Mouse (Mus musculus) midbrain, postnatal 0 days (tissue): ENCODE measurements around the gene Wscd2. TPM values are rescaled to one million over a fixed set of nuclear protein-coding genes. Genes with fewer than 3 reads are reported as not detected.

ENCODE experiments used
- ATAC-seq: fragments of 200-750 bp; cut with Nextera tagmentation; 2 replicates; pipeline ENCODE4 v1.8.0; 2017; ENCODE audit warnings: moderate number of reproducible peaks, mild to moderate bottlenecking, moderate TSS enrichment, moderate library complexity; ENCODE audit not compliant: low FRiP score
- DNase-seq: peaks from one replicate; pipeline ENCODE4 v3.0.0-alpha.2; 2015; ENCODE audit warnings: low spot score
- H3K27ac ChIP-seq: fragments of 300-500 bp; sonication (generic); 2 replicates; pipeline ENCODE4 v1.5.1; 2014; ENCODE audit warnings: low read depth, mild to moderate bottlenecking, low read length, mixed read lengths
- H3K27me3 ChIP-seq: fragments of 300-500 bp; sonication (generic); 2 replicates; pipeline ENCODE4 v1.6.1; 2014; ENCODE audit warnings: low read length, control low read depth, mixed read lengths; ENCODE audit not compliant: insufficient read depth
- H3K36me3 ChIP-seq: fragments of 300-500 bp; sonication (generic); 2 replicates; pipeline ENCODE4 v1.6.1; 2014; ENCODE audit warnings: low read length, control low read depth, mixed read lengths; ENCODE audit not compliant: insufficient read depth
- H3K4me1 ChIP-seq: fragments of 300-500 bp; sonication (generic); 2 replicates; pipeline ENCODE4 v1.6.1; 2014; ENCODE audit warnings: mild to moderate bottlenecking, control low read depth, antibody characterized with exemption, low read length, mixed read lengths; ENCODE audit not compliant: insufficient read depth
- H3K4me2 ChIP-seq: fragments of 300-500 bp; sonication (generic); 2 replicates; pipeline ENCODE4 v1.6.1; 2014; ENCODE audit warnings: low read depth, mild to moderate bottlenecking, low read length, mixed read lengths; ENCODE audit not compliant: poor library complexity, severe bottlenecking
- H3K4me3 ChIP-seq: fragments of 300-500 bp; sonication (generic); 2 replicates; pipeline ENCODE4 v1.5.1; 2014; ENCODE audit warnings: low read depth, mild to moderate bottlenecking, low read length, moderate library complexity
- H3K9ac ChIP-seq: fragments of 300-500 bp; sonication (generic); replicated peaks from 2 replicates; pipeline ENCODE4 v1.6.1; 2014; ENCODE audit warnings: mild to moderate bottlenecking, low read length, moderate library complexity, mixed read lengths; ENCODE audit not compliant: poor library complexity, severe bottlenecking
- H3K9me3 ChIP-seq: fragments of 300-500 bp; sonication (generic); 2 replicates; pipeline ENCODE4 v1.6.1; 2016; ENCODE audit warnings: low read length, control low read depth
- CTCF ChIP-seq: IDR thresholded peaks from 2 replicates; pipeline ENCODE4 v1.5.1; 2016; ENCODE audit warnings: antibody characterized with exemption, mild to moderate bottlenecking
- WGBS: fragments of 180-500 bp; shearing (Covaris S2); extraction: QIAGEN DNeasy Blood & Tissue Kit; methylation state at CpG from one replicate; pipeline ENCODE4 v1.1.7; 2014; 5-methylcytosine and 5-hydroxymethylcytosine counted together
- polyA plus RNA-seq: library from polyadenylated mRNA; unstranded; fragments of >200 nt; fragmentation: Nextera tagmentation; extraction: Ambion mirVana; gene quantifications from 2 replicates; pipeline ENCODE4 v1.2.1, GENCODE M21; 2015
- total RNA-seq: library from RNA; depleted of rRNA; stranded (reverse); fragments of >200 nt; gene quantifications from 2 replicates; pipeline ENCODE4 v1.2.3, GENCODE M21; 2014

Gene Wscd2
- total and polyA plus RNA-seq, 2 experiments from 2014 or later: 13.2 to 28.8 TPM

DNA sequence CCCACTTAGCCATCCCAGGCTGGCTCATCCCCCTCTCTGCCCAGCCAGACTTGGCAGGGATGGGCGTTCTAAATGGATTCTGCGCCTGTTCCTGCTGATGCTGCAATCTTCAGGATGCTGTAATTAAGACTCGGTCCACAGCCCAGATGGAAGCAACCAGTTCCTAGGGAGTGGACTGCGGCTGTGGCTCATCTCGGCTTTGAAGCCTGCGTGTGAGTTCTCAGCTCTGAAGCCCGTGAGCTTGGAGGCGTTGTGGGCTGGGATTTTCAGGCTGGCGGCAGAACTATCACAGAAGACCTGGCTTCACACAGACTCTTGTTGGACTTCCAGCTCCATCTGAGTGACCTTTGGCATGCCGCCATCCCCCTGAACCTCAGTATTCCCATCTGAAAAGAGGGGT lies 34.1 kb upstream of the Wscd2 start:
- 0 out of 2 replicates have a peak, but pooled peaks cover 12% of the 10 kb centered on the region for H3K4me1 ChIP-seq
- H3K36me3 ChIP-seq: no peaks in the 10 kb centered on the region
- H3K27me3 ChIP-seq: no peaks in the 10 kb centered on the region
- WGBS: 74% methylated on average over 10 of the region's 10 CpGs
- no peak overlapping the region for H3K27ac ChIP-seq
- no peak for ATAC-seq
- H3K4me3 ChIP-seq: no peak overlapping the region
- H3K4me2 ChIP-seq: no peak overlapping the region
- DNase-seq: peak; percentile 72
- H3K9me3 ChIP-seq: no peaks in the 10 kb centered on the region
- no peak for TF ChIP-seq CTCF
- H3K9ac ChIP-seq: no peak overlapping the region

DNA sequence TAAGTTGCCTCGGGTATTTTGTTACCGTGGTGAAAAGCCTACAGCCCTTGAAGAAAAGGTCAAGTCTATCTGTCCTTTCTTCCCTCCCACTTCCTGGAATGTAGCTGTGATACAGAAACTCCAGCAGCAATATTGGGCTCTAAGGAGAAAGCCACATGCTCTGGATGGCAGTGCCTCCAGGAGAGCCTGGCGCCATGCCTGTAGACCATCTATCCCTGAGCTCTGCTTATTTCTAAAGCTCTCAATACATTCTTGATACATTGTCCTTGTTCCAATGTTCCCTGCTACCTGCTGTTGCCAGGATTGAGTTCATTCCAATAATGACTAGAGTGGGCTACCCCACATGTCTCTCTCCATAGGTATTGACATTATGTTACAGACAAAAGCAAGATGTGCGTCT lies 33.4 kb upstream of the Wscd2 start:
- Histone ChIP-seq H3K9me3 (no peaks in the 10 kb centered on the region), H3K4me2 (no peak overlapping the region), H3K9ac (no peak overlapping the region), H3K36me3 (no peaks in the 10 kb centered on the region), H3K4me1 (peaks cover 17% of the 10 kb centered on the region; the same call in 1 of the 2 replicates), H3K4me3 (no peak overlapping the region), H3K27me3 (no peaks in the 10 kb centered on the region), H3K27ac (no peak overlapping the region)
- ATAC-seq (no peak), DNase-seq (no peak)
- WGBS: 85% methylated on average over 4 of the region's 4 CpGs
- no peak for TF ChIP-seq CTCF

DNA sequence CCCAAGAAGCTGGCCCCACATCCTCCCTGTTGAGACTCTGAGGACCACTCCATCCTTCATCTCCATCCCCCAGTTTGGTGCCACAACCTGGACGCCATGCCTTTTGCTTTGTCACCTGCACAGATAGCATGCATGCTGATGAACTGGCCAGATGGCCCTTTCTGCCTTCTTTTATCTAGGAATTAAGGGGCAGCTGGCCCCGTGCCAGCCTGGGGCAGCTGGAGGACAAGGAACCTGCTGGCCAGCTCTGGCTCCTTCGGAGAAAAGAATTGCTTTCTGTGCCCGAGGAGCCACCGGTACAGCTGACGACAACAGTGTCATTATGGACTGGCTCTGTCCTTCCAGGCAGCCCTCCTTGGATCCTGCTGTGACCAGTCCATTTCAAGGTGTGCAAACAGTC lies 32.9 kb upstream of the Wscd2 start:
- TF ChIP-seq CTCF: no peak
- Histone ChIP-seq H3K9me3 (no peaks in the 10 kb centered on the region), H3K27ac (no peak overlapping the region), H3K9ac (no peak overlapping the region), H3K27me3 (no peaks in the 10 kb centered on the region), H3K4me1 (peaks cover 22% of the 10 kb centered on the region; the same call in 1 of the 2 replicates), H3K4me2 (no peak overlapping the region), H3K36me3 (no peaks in the 10 kb centered on the region), H3K4me3 (no peak overlapping the region)
- DNase-seq (peak; percentile 76), ATAC-seq (no peak)
- WGBS: 40% methylated on average over 6 of the region's 6 CpGs

DNA sequence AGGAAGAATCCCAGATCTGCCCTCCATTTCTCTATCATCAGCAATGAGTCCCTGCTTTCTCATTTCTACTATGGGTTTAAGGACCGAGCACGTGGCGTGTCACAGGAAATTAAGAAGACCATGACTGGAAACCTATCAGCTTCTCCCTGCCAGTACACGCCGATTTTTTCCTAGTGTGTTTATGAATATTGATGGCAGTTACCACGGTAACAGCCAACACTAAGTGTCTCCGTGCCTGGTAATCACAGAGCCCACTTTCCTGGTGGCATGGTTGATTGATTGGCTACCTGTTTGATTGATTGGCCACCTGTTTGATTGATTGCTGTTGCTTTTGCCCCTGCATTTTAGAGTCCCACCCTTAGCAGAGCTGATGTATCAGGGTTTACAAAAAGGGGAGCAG lies 30.2 kb upstream of the Wscd2 start:
- WGBS: 24% methylated on average over 7 of the region's 7 CpGs

DNA sequence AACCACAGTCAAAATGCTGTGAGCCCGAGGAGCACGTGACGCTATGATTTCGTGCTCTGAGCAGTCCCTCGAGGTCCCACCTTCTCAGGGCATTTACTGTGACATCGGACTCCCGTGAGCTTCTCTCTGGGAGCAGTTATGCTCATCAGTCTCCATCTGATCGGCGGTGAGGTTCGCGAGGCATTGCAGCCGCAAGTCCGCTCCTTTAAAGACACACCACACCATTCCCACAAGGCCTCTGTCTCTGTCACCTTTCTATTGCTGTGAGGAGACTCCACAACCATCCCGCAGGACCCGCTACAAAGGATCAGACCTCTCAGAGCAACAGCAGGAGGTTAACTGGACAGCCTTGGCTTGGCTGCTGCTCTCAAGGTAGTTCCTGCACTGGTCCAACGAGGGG lies 28.6 kb upstream of the Wscd2 start:
- Histone ChIP-seq H3K27ac (peak overlapping the region; percentile 62; the same call in 1 of the 2 replicates), H3K9me3 (no peaks in the 10 kb centered on the region), H3K36me3 (no peaks in the 10 kb centered on the region), H3K9ac (peak overlapping the region; percentile 19), H3K4me3 (no peak overlapping the region), H3K4me2 (peak overlapping the region; percentile 39), H3K4me1 (peaks cover 20% of the 10 kb centered on the region), H3K27me3 (no peaks in the 10 kb centered on the region)
- TF ChIP-seq CTCF: no peak
- WGBS: 8% methylated on average over 16 of the region's 16 CpGs
- DNase-seq (no peak), ATAC-seq (no peak)

More for the DNA sequence above, 30.2 kb upstream of the Wscd2 start:
- Histone ChIP-seq H3K9ac (no peak overlapping the region), H3K4me2 (no peak overlapping the region), H3K4me3 (no peak overlapping the region), H3K9me3 (no peaks in the 10 kb centered on the region), H3K4me1 (peaks cover 19% of the 10 kb centered on the region), H3K27ac (no peak overlapping the region), H3K36me3 (no peaks in the 10 kb centered on the region), H3K27me3 (no peaks in the 10 kb centered on the region)
- DNase-seq (peak; percentile 58), ATAC-seq (no peak)
- no peak for TF ChIP-seq CTCF

DNA sequence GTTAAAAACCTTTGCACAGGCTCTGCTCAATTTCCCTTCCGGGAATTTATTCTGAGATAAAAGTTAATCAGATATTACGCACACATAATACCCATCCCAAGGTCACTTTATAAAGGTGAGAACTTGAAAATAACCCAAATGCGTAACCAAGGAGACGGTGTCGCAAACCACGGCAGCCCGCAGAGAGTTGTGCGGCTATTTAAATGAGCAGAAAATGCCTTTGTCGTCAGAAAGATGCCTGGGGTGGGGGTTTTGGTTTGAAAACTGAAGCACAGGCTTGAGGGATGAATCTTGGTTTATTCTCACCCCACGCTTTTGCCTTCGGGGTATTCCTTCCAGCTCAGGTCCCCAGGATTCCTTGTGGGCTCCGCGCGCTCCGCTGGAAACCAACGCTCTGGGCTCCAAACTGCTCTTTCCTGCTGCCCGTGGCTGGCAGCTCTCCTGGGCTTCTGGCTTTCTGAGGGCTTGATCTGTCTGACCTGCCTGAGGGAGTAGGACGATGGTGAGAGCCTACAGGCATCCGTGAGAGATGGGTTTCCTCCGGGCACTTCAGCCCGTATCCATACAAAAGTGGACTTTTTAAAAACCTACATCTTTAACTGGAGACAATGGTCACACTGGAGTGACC lies 28.0 kb upstream of the Wscd2 start:
- no peak for ATAC-seq
- Histone ChIP-seq H3K9ac (peak overlapping the region; percentile 19; the same call in 1 of the 2 replicates), H3K27ac (peak overlapping the region; percentile 65), H3K4me1 (peaks cover 22% of the 10 kb centered on the region), H3K9me3 (no peaks in the 10 kb centered on the region), H3K4me3 (0 out of 2 replicates have a peak overlapping the region, but pooled peaks have one; percentile 5), H3K36me3 (no peaks in the 10 kb centered on the region), H3K4me2 (peak overlapping the region; percentile 39), H3K27me3 (no peaks in the 10 kb centered on the region)
- peak; percentile 45 for DNase-seq
- WGBS: 15% methylated on average over 21 of the region's 21 CpGs
- no peak for TF ChIP-seq CTCF
